Mouse (Mus musculus) layer of hippocampus, postnatal 25 days (tissue): ENCODE data around the gene Cacna1a. TPM values are rescaled to one million over a fixed set of nuclear protein-coding genes. Genes with fewer than 3 reads are reported as not detected.
A peak's percentile ranks its signal among the peaks of the same experiment; 100 is the strongest.

Experiments
- DNase-seq, 2 experiments: peaks; one replicate each; pipeline ENCODE4 v3.0.0; 2022; ENCODE audit warnings: mixed read lengths in 2 of 2, low spot score in 1 of 2; ENCODE audit errors: extremely low spot score in 1 of 2
- total RNA-seq, 2 experiments: library from RNA; stranded (reverse); gene quantifications; 2 replicates each; pipeline ENCODE4 v1.2.3; 2021

Cacna1a gene
- total RNA-seq, 2 experiments from 2014 or later, result 175 to 232 TPM

DNA sequence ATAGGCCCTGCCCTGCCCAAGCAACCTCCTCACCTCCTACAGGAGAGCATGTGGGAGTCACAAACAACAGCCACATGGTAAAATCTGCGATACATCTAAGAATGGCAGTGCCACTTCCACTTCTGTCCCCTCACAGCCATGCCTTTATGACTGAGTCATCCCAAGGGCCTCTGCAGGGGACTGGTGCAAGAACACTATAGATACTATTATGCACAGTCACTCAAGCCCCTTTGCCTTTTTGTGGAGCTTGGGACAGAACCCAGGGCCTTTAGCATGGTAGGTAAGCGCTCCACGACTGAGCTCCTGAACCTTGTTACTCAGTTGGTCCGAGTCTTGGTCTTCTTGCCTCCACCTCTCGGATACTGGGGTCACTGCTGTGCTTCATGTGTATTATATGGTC is 289.1 kb downstream of the Cacna1a start:
- no peak for DNase-seq

- no peak for DNase-seq
Observed at GRCm38 (mm10) chr8:84681476-84681875, 293.2 kb downstream of the Cacna1a start.

DNA sequence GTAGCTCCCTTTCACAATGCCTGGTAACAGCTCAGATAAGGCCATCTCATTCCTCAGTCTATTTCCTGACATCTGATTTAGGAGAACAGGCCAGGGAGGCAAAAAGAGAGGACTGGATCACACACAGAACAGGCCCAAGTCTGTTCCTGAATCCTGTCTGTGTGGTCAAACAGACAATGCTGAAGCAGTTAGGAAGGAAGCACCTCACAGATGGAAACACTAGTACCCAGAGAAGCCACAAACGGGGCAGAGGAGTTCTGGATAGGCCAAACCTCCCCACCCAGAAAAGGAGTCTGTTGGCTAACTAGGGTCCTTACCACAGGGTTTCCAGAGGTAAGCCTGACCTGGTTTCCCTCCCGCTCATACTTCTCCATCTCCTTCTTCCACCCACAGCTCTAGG is 294.0 kb downstream of the Cacna1a start:
- DNase-seq, result no peak

GRCm38 (mm10) chr8:84684537-84684936 is 296.3 kb downstream of the Cacna1a start:
- DNase-seq, result no peak

DNA sequence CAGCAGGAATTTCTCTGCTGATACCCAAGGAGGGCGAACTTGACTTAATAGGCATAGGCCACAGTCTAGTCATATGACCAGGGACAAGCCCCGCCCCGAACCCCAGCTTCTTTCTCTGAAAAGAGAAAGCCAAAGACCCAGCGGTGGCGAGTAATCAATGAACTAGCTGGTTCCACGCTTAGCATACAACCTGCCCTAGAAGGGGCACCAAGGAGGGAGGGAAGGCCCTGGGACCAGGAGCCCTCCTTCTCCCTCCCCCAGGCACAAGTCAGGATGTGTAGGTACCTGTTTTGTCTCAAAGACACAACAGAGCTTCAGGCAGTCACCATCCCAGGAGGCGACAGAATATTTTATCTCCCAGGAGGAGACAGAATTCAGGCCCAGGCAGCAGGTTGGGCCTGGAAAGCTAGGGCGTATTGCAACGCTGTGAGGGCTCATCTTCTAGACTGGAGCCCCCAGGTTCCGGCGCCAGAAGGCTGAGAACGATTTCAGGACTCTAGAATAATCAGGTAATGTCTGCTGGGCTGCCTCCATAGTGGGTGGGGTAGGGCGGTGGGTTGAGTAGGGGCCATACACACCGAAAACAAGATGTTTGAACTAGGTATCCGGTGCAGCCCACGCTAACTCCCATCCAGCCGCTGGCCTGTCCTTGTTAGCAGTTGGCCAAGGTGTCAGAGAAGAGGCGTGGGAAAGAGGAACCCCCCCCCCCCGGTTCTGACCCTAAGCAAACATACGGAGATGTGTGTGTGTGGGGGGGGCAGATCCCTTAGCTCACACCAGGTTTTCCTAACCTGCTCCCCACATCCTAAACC is 298.2 kb downstream of the Cacna1a start, which contains the start of gene Trmt1:
TSS of gene Trmt1 (plus strand) at position 117 of the 812 bp plus-strand sequence.
- peak in 1 of 2 experiments; percentile 47 for DNase-seq

DNA sequence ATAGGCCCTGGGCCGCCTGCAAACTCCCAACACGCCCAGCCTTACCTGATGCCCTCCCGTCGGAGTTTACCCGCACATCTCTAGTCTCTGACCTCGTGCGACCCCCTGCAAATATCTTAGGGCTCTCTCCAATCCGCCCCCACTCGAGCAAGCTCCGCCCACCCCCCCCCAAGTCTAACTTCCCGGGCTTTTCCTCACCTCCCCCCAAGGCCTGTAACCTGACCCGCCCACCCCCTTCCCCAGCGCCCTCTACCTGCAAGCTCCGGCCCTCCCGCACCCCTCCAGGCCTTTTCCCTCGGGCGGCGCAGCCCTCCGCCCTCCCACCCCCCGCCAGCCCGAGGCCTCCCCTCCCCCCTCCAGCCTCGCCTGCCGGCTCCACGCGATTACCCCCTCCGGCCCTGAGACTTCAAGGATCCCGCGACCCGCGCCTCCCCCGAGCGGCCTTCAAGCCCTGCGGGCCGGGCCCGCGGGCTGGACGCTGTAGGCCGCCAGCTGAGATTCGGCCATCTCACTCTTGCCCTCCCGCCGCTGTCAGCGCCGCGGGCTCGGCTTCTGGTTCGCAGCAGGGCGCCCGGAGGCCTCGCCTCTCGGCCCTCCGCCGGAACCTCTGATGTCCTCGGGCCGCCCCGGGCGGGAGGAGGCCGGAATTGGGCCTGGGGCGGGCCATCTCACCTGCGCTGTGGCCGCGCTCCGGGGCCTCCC is 298.9 kb downstream of the Cacna1a start:
- no peak for DNase-seq

GRCm38 (mm10) chr8:84687705-84688100 is 299.5 kb downstream of the Cacna1a start, which contains the start of gene Nacc1:
TSS of gene Nacc1 (minus strand) at chr8:84687862.
- peak; percentile 67 to 74 for DNase-seq

GRCm38 (mm10) chr8:84689091-84689915 is 301.1 kb downstream of the Cacna1a start:
- DNase-seq, result peak; percentile 73 to 77

Other genes with a start within 250 kb of the Cacna1a start
- gene Cc2d1a, start 240.5 kb upstream of the Cacna1a start, total RNA-seq, result 10 to 100 TPM; 52.6 to 54.0 TPM
- gene 4930432K21Rik, start 240.4 kb upstream of the Cacna1a start, total RNA-seq, result 1 to 10 TPM; 1.4 to 2.1 TPM
- gene Nanos3, start 203.2 kb upstream of the Cacna1a start, total RNA-seq, result 1 to 10 TPM; 2.6 to 3.0 TPM
- 10 to 100 TPM; 16.5 to 20.4 TPM for gene Zswim4, start 151.4 kb upstream of the Cacna1a start, total RNA-seq
- 100 to 1,000 TPM; 140 to 152 TPM for gene D8Ertd738e, start 138.7 kb upstream of the Cacna1a start, total RNA-seq
- gene Mri1, start 131.1 kb upstream of the Cacna1a start, total RNA-seq, result 10 to 100 TPM; 18.4 to 20.6 TPM
- 10 to 100 TPM; 24.2 to 25.5 TPM for gene Ccdc130, start 118.1 kb upstream of the Cacna1a start, total RNA-seq